Mouse (Mus musculus) MEL (cell line): ENCODE results near the gene Myo1a. TPM values are rescaled to one million over a fixed set of nuclear protein-coding genes. Genes with fewer than 3 reads are reported as not detected.
A peak's percentile ranks its signal among the peaks of the same experiment; 100 is the strongest.

ENCODE experiments used
- DNase-seq: peaks from one replicate; pipeline ENCODE4 v3.0.0; 2011; ENCODE audit warnings: low read depth, low spot score
- H3K27ac ChIP-seq: 2 replicates; pipeline ENCODE4 v1.5.1; 2012; ENCODE audit warnings: low read depth, mild to moderate bottlenecking, control low read depth, low read length, moderate library complexity; ENCODE audit not compliant: control insufficient read depth
- H3K27me3 ChIP-seq, 2 experiments: fragments of 150-350 bp in 1 of 2; sonication (generic) in 1 of 2; 2 replicates each; pipeline ENCODE4 v1.6.1; 2012; ENCODE audit warnings: low read length in 2 of 2, mild to moderate bottlenecking in 2 of 2, improper control_type of control experiment in 1 of 2, moderate library complexity in 1 of 2; ENCODE audit not compliant: insufficient read depth in 2 of 2, control insufficient read depth in 1 of 2
- H3K36me3 ChIP-seq, 2 experiments: 2 replicates each; pipeline ENCODE4 v1.6.1; 2012 to 2014; ENCODE audit warnings: low read length in 2 of 2, improper control_type of control experiment in 1 of 2, inconsistent platforms in 1 of 2, mild to moderate bottlenecking in 1 of 2; ENCODE audit not compliant: insufficient read depth in 2 of 2, control insufficient read depth in 1 of 2
- H3K4me1 ChIP-seq, 2 experiments: fragments of 150-350 bp in 1 of 2; sonication (generic) in 1 of 2; 2 replicates each; pipeline ENCODE4 v1.6.1; 2012; ENCODE audit warnings: low read length in 2 of 2, improper control_type of control experiment in 1 of 2, mild to moderate bottlenecking in 1 of 2; ENCODE audit not compliant: insufficient read depth in 2 of 2, control insufficient read depth in 1 of 2
- H3K4me3 ChIP-seq, 2 experiments: fragments of 150-350 bp in 1 of 2; sonication (generic) in 1 of 2; 2 replicates each; pipeline ENCODE4 v1.5.1; 2012; ENCODE audit warnings: low read depth in 2 of 2, low read length in 2 of 2, mild to moderate bottlenecking in 2 of 2, moderate library complexity in 2 of 2, control low read depth in 1 of 2, improper control_type of control experiment in 1 of 2; ENCODE audit not compliant: control insufficient read depth in 1 of 2, insufficient read depth in 1 of 2
- H3K79me2 ChIP-seq: 2 replicates; pipeline ENCODE4 v1.6.1; 2012; ENCODE audit warnings: mild to moderate bottlenecking, low read length, moderate library complexity; ENCODE audit not compliant: control insufficient read depth, poor library complexity, insufficient read depth
- H3K9ac ChIP-seq: 2 replicates; pipeline ENCODE4 v1.6.1; 2012; ENCODE audit warnings: low read depth, mild to moderate bottlenecking, control low read depth, low read length, moderate library complexity; ENCODE audit not compliant: control insufficient read depth, poor library complexity, severe bottlenecking
- H3K9me3 ChIP-seq: fragments of 150-350 bp; sonication (generic); replicated peaks from 2 replicates; pipeline ENCODE4 v1.6.1; 2012; ENCODE audit warnings: mild to moderate bottlenecking, low read length, improper control_type of control experiment, moderate library complexity; ENCODE audit not compliant: insufficient read depth
- BHLHE40 ChIP-seq: IDR thresholded peaks from 2 replicates; pipeline ENCODE4 v1.6.1; 2012; ENCODE audit warnings: low read depth, mild to moderate bottlenecking, inconsistent platforms, low read length, improper control_type of control experiment, borderline replicate concordance
- CHD1 ChIP-seq: IDR thresholded peaks from 2 replicates; pipeline ENCODE4 v1.6.1; 2012; ENCODE audit warnings: low read depth, mild to moderate bottlenecking, inconsistent platforms, low read length, improper control_type of control experiment
- CHD2 ChIP-seq: IDR thresholded peaks from 2 replicates; pipeline ENCODE4 v1.6.1; 2011; ENCODE audit warnings: low read length, improper control_type of control experiment
- CTCF ChIP-seq, 3 experiments: IDR thresholded peaks in 2 of 3; conservative IDR thresholded peaks in 1 of 3; 2 replicates each; pipeline ENCODE4 v1.5.1; 2011 to 2012; ENCODE audit warnings: low read length in 3 of 3, low read depth in 2 of 3, mild to moderate bottlenecking in 2 of 3, improper control_type of control experiment in 1 of 3, inconsistent platforms in 1 of 3, mixed read lengths in 1 of 3, moderate library complexity in 1 of 3; ENCODE audit not compliant: control insufficient read depth in 1 of 3, insufficient read depth in 1 of 3, poor library complexity in 1 of 3, severe bottlenecking in 1 of 3
- E2F4 ChIP-seq: IDR thresholded peaks from 2 replicates; pipeline ENCODE4 v1.6.1; 2011; ENCODE audit warnings: low read depth, low read length, improper control_type of control experiment, borderline replicate concordance
- ELF1 ChIP-seq: IDR thresholded peaks from 2 replicates; pipeline ENCODE4 v1.6.1; 2014; ENCODE audit warnings: low read depth, mild to moderate bottlenecking, inconsistent platforms, low read length, improper control_type of control experiment, moderate library complexity
- EP300 ChIP-seq, 2 experiments: IDR thresholded peaks; 2 replicates each; pipeline ENCODE4 v1.6.1; 2011; ENCODE audit warnings: improper control_type of control experiment in 2 of 2, low read length in 2 of 2, low read depth in 1 of 2, mild to moderate bottlenecking in 1 of 2
- ETS1 ChIP-seq: IDR thresholded peaks from 2 replicates; pipeline ENCODE4 v1.6.1; 2012; ENCODE audit warnings: low read depth, mild to moderate bottlenecking, inconsistent platforms, low read length, improper control_type of control experiment, moderate library complexity
- GABPA ChIP-seq: IDR thresholded peaks from 2 replicates; pipeline ENCODE4 v1.6.1; 2012; ENCODE audit warnings: low read depth, mild to moderate bottlenecking, inconsistent platforms, low read length, improper control_type of control experiment, moderate library complexity
- HCFC1 ChIP-seq: IDR thresholded peaks from 2 replicates; pipeline ENCODE4 v1.6.1; 2012; ENCODE audit warnings: low read depth, mild to moderate bottlenecking, inconsistent platforms, low read length, improper control_type of control experiment, moderate library complexity
- JUND ChIP-seq: IDR thresholded peaks from 2 replicates; pipeline ENCODE4 v1.6.1; 2011; ENCODE audit warnings: low read depth, mild to moderate bottlenecking, improper control_type of control experiment, low read length
- KAT2A ChIP-seq: conservative IDR thresholded peaks from 2 replicates; pipeline ENCODE4 v1.6.1; 2012; ENCODE audit warnings: low read depth, low read length, improper control_type of control experiment, inconsistent platforms
- MAFK ChIP-seq: IDR thresholded peaks from 2 replicates; pipeline ENCODE4 v1.6.1; 2011; ENCODE audit warnings: low read depth, mild to moderate bottlenecking, low read length, improper control_type of control experiment, borderline replicate concordance
- MAX ChIP-seq: IDR thresholded peaks from 2 replicates; pipeline ENCODE4 v1.6.1; 2011; ENCODE audit warnings: low read length, improper control_type of control experiment
- MEF2A ChIP-seq: IDR thresholded peaks from 2 replicates; pipeline ENCODE4 v1.6.1; 2014; ENCODE audit warnings: low read depth, mild to moderate bottlenecking, inconsistent platforms, low read length, improper control_type of control experiment; ENCODE audit not compliant: poor library complexity, insufficient replicate concordance, severe bottlenecking; ENCODE audit errors: extremely low read depth
- MXI1 ChIP-seq: IDR thresholded peaks from 2 replicates; pipeline ENCODE4 v1.6.1; 2011; ENCODE audit warnings: mild to moderate bottlenecking, low read depth, low read length, improper control_type of control experiment
- MYB ChIP-seq: IDR thresholded peaks from 2 replicates; pipeline ENCODE4 v1.6.1; 2011; ENCODE audit warnings: mild to moderate bottlenecking, low read depth, low read length, improper control_type of control experiment
- MYC ChIP-seq: IDR thresholded peaks from 2 replicates; pipeline ENCODE4 v1.6.1; 2011; ENCODE audit warnings: low read depth, mild to moderate bottlenecking, low read length, improper control_type of control experiment, moderate library complexity
- NELFE ChIP-seq: IDR thresholded peaks from 2 replicates; pipeline ENCODE4 v1.6.1; 2011; ENCODE audit warnings: low read depth, low read length, improper control_type of control experiment
- POLR2A ChIP-seq, 2 experiments: IDR thresholded peaks; 2 replicates each; pipeline ENCODE4 v1.6.1; 2011 to 2012; ENCODE audit warnings: low read length in 2 of 2, mild to moderate bottlenecking in 2 of 2, control low read depth in 1 of 2, improper control_type of control experiment in 1 of 2, low read depth in 1 of 2, moderate library complexity in 1 of 2; ENCODE audit not compliant: control insufficient read depth in 1 of 2, insufficient read depth in 1 of 2, poor library complexity in 1 of 2
- POLR2AphosphoS5 ChIP-seq: IDR thresholded peaks from 2 replicates; pipeline ENCODE4 v1.6.1; 2012; ENCODE audit warnings: low read depth, borderline replicate concordance, mild to moderate bottlenecking, inconsistent platforms, low read length, moderate library complexity, mixed read lengths
- RAD21 ChIP-seq: IDR thresholded peaks from 2 replicates; pipeline ENCODE4 v1.6.1; 2011; ENCODE audit warnings: mild to moderate bottlenecking, low read depth, low read length, improper control_type of control experiment
- RCOR1 ChIP-seq: IDR thresholded peaks from 2 replicates; pipeline ENCODE4 v1.6.1; 2012; ENCODE audit warnings: low read depth, mild to moderate bottlenecking, inconsistent platforms, low read length, improper control_type of control experiment
- SMC3 ChIP-seq: IDR thresholded peaks from 2 replicates; pipeline ENCODE4 v1.6.1; 2011; ENCODE audit warnings: low read depth, low read length, improper control_type of control experiment
- TBP ChIP-seq: IDR thresholded peaks from 2 replicates; pipeline ENCODE4 v1.8.0; 2011; ENCODE audit warnings: low read depth, low read length, improper control_type of control experiment
- UBTF ChIP-seq: IDR thresholded peaks from 2 replicates; pipeline ENCODE4 v1.6.1; 2012; ENCODE audit warnings: low read depth, mild to moderate bottlenecking, inconsistent platforms, low read length, improper control_type of control experiment, moderate library complexity, borderline replicate concordance; ENCODE audit not compliant: insufficient read depth
- USF1 ChIP-seq: IDR thresholded peaks from 2 replicates; pipeline ENCODE4 v1.6.1; 2014; ENCODE audit warnings: low read depth, mild to moderate bottlenecking, inconsistent platforms, low read length, improper control_type of control experiment, moderate library complexity
- ZC3H11A ChIP-seq: IDR thresholded peaks from 2 replicates; pipeline ENCODE4 v1.6.1; 2012; ENCODE audit warnings: low read depth, mild to moderate bottlenecking, inconsistent platforms, low read length, improper control_type of control experiment
- ZMIZ1 ChIP-seq: IDR thresholded peaks from 2 replicates; pipeline ENCODE4 v1.6.1; 2012; ENCODE audit warnings: low read depth, mild to moderate bottlenecking, inconsistent platforms, low read length, improper control_type of control experiment, moderate library complexity
- ZNF384 ChIP-seq: IDR thresholded peaks from 2 replicates; pipeline ENCODE4 v1.6.1; 2012; ENCODE audit warnings: low read depth, mild to moderate bottlenecking, inconsistent platforms, low read length, improper control_type of control experiment
- polyA plus RNA-seq, 2 experiments: library from polyadenylated mRNA; stranded (reverse) in 1 of 2; unstranded in 1 of 2; fragments of >175 nt in 1 of 2; fragments of >200 nt in 1 of 2; gene quantifications; 2 replicates each; pipeline versions ENCODE4 v1.2.1 to v1.2.4; 2012; ENCODE audit warnings: low replicate concordance in 2 of 2, low read depth in 1 of 2; ENCODE audit not compliant: insufficient read length in 2 of 2, insufficient read depth in 1 of 2, missing spikeins in 1 of 2
- total RNA-seq: library from RNA; depleted of rRNA; stranded (reverse); fragments of 300-350 nt; gene quantifications from 2 replicates; pipeline ENCODE4 v1.2.3, GENCODE M21; 2012

The Myo1a gene
- total and polyA plus RNA-seq, 3 experiments, result 0.08 to 0.33 TPM; not detected in 1

DNA sequence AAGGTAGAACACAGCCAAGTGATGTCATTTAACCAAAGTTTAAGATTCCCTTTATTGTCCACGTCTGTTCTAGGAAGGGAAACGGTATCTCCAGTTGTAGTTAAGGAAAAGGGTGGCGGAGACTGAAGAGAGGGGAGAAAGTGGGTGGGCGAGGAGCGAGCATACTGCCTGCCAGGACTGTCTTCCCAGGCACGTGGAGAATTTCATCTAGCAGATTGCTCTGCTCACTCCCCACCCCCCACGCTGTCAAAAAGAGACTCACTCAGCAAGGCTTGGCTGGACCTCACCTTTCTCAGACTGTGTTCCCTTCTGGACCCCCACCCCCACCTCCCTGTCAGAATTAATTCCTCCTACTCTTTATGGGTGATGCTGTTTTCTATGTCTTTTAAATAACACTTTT is 35.8 kb upstream of the Myo1a start:
- H3K9ac ChIP-seq, result peak overlapping the region; percentile 91
- H3K27ac ChIP-seq, result peak overlapping the region; percentile 98
- no peaks in the 10 kb centered on the region for H3K27me3 ChIP-seq
- TF ChIP-seq MEF2A (no peak), ZMIZ1 (no peak), USF1 (no peak), MYB (no peak), MXI1 (peak; percentile 64; the same call in 1 of the 2 replicates), ZC3H11A (no peak), ETS1 (no peak), MYC (peak; percentile 62), ZNF384 (no peak), GABPA (no peak), HCFC1 (no peak), CHD2 (no peak), MAX (peak; percentile 68), POLR2A (IDR thresholded peaks at IDR 0.05; ENCODE audit: control insufficient read depth in 1 of 2, insufficient read depth in 1 of 2, low read depth in 1 of 2, low read length in 2 of 2, poor library complexity in 1 of 2) (0 out of 4 replicates have a peak, but pooled peaks of 1 of the 2 experiments have one; percentile 0), RCOR1 (no peak), ELF1 (no peak), TBP (no peak), CTCF (IDR thresholded peaks at IDR 0.05 in 2 of 3, conservative IDR thresholded peaks at IDR 0.05 in 1 of 3; ENCODE audit: control insufficient read depth in 1 of 3, insufficient read depth in 1 of 3, low read depth in 2 of 3, low read length in 3 of 3, poor library complexity in 1 of 3, severe bottlenecking in 1 of 3) (no peak), EP300 (IDR thresholded peaks at IDR 0.05; ENCODE audit: low read depth in 1 of 2, low read length in 2 of 2) (no peak), POLR2AphosphoS5 (no peak), SMC3 (no peak), RAD21 (no peak), NELFE (no peak; the same call in 1 of the 2 replicates), UBTF (no peak), KAT2A (no peak), E2F4 (no peak), MAFK (no peak), CHD1 (no peak), JUND (no peak), BHLHE40 (0 out of 2 replicates have a peak, but pooled peaks have one; percentile 9)
- TF ChIP-seq, all 39 proteins: peak for 5
- Histone ChIP-seq H3K79me2 (peaks cover 21% of the 10 kb centered on the region), H3K4me1 (peaks cover 6 to 32% of the 10 kb centered on the region in 2 experiments), H3K9me3 (no peaks in the 10 kb centered on the region), H3K36me3 (peaks cover 0 to 26% of the 10 kb centered on the region in 2 experiments; a peak in 2 of 4 replicates), H3K4me3 (peak overlapping the region; percentile 72 to 94)
- DNase-seq, result peak; percentile 48
